22 mouse cellular contexts compared by ENCODE assay signal in the genomic region with DNA sequence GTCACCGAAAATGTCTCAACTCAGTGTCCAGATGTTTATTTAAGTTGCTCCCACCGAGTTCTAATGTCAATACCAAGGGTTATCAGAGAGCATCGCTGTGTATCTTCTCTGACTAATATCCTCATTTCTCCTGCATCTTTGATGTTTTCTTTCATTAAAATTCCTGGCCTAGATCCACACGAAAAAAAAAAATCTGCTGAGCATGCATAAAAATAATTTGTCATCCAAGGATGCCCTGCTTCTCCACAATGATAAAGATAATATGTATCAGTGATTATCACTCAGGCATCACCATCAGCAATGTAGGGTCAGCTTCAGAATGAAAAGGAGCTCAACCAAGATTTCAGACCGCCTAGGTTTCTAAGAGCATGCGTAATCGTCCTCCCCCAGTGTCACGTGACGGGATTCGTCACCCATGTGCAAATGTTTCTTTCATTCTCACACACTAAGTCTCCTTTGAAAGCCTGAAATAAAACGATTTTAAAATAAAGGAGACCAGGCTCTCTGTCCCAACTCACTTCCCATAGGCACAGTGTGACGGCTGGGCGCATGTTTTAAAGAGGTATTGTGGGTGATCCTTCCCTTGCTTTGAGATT.
"Had no signal": no experiment of that assay in that cellular context is flagged by ENCODE, and none has a peak within 500 bp of the region (broad histone marks: within the 10 kb centered on the region; RNA-seq: fewer than 3 reads in every experiment).

No protein-coding gene starts in this region.

- H3K9ac ChIP-seq: kidney, embryonic 15.5 days; limb, embryonic 12.5 days; limb, embryonic 15.5 days; liver, embryonic 14.5 days; liver, postnatal 0 days; lung, embryonic 14.5 days; midbrain, embryonic 13.5 days; neural tube, embryonic 12.5 days; neural tube, embryonic 15.5 days had no signal

- DNase-seq: kidney, adult 8-10 months; kidney, postnatal 10 days; kidney, postnatal 36 days; left cerebral cortex, postnatal 4 days; liver, postnatal 0 days; lung, embryonic 14.5 days; right cerebral cortex, adult 18-20 months; right cerebral cortex, postnatal 14 days; right cerebral cortex, postnatal 4 days; thymus, adult 18-20 months; thymus, postnatal 36 days had no signal

- H3K4me2 ChIP-seq: kidney, embryonic 15.5 days; limb, embryonic 12.5 days; limb, embryonic 15.5 days; liver, embryonic 11.5 days; lung, embryonic 14.5 days; midbrain, embryonic 13.5 days; neural tube, embryonic 12.5 days; neural tube, embryonic 15.5 days had no signal

- H3K4me3 ChIP-seq: kidney, embryonic 15.5 days; limb, embryonic 12.5 days; limb, embryonic 15.5 days; midbrain, embryonic 13.5 days; neural tube, embryonic 12.5 days; neural tube, embryonic 15.5 days had no signal

- ATAC-seq: liver, postnatal 0 days; lung, postnatal 0 days; midbrain, embryonic 13.5 days had no signal

- H3K36me3 ChIP-seq: kidney, embryonic 15.5 days; limb, embryonic 12.5 days; limb, embryonic 15.5 days; midbrain, embryonic 13.5 days; neural tube, embryonic 12.5 days; neural tube, embryonic 15.5 days had no signal

- H3K27me3 ChIP-seq: limb, embryonic 12.5 days; midbrain, embryonic 13.5 days; neural tube, embryonic 12.5 days; neural tube, embryonic 15.5 days had no signal

- H3K4me1 ChIP-seq: limb, embryonic 12.5 days; limb, embryonic 15.5 days; midbrain, embryonic 13.5 days; neural tube, embryonic 12.5 days; neural tube, embryonic 15.5 days had no signal

- H3K27ac ChIP-seq: kidney, embryonic 15.5 days; limb, embryonic 12.5 days; limb, embryonic 15.5 days; liver, embryonic 14.5 days; macrophage; midbrain, embryonic 13.5 days; neural tube, embryonic 12.5 days; neural tube, embryonic 15.5 days; stomach, postnatal 0 days had no signal

- H3K9me3 ChIP-seq: kidney, embryonic 15.5 days; limb, embryonic 12.5 days; limb, embryonic 15.5 days; midbrain, embryonic 13.5 days; neural tube, embryonic 12.5 days; neural tube, embryonic 15.5 days had no signal
